Mouse (Mus musculus) kidney, embryonic 16.5 days (tissue): ENCODE measurements around the gene Hoxd9. TPM values are rescaled to one million over a fixed set of nuclear protein-coding genes. Genes with fewer than 3 reads are reported as not detected.

ENCODE experiments used
- ATAC-seq: fragments of 200-750 bp; cut with Nextera tagmentation; 2 replicates; pipeline ENCODE4 v1.8.0; 2017; ENCODE audit warnings: moderate TSS enrichment; ENCODE audit not compliant: low FRiP score, low TSS enrichment
- H3K27ac ChIP-seq: fragments of 300-500 bp; sonication (generic); 2 replicates; pipeline ENCODE4 v1.5.1; 2014; ENCODE audit warnings: low read length
- H3K27me3 ChIP-seq: fragments of 300-500 bp; sonication (generic); 2 replicates; pipeline ENCODE4 v1.6.1; 2014; ENCODE audit warnings: low read length, control low read depth, mixed read lengths; ENCODE audit not compliant: insufficient read depth
- H3K36me3 ChIP-seq: fragments of 300-500 bp; sonication (generic); 2 replicates; pipeline ENCODE4 v1.6.1; 2014; ENCODE audit warnings: low read length, control low read depth, mixed read lengths; ENCODE audit not compliant: insufficient read depth
- H3K4me1 ChIP-seq: fragments of 300-500 bp; sonication (generic); 2 replicates; pipeline ENCODE4 v1.6.1; 2014; ENCODE audit warnings: low read length, control low read depth, mixed read lengths; ENCODE audit not compliant: insufficient read depth
- H3K4me2 ChIP-seq: fragments of 300-500 bp; sonication (generic); replicated peaks from 2 replicates; pipeline ENCODE4 v1.6.1; 2014; ENCODE audit warnings: low read depth, low read length
- H3K4me3 ChIP-seq: fragments of 300-500 bp; sonication (generic); 2 replicates; pipeline ENCODE4 v1.5.1; 2014; ENCODE audit warnings: mild to moderate bottlenecking, low read length
- H3K9ac ChIP-seq: fragments of 300-500 bp; sonication (generic); replicated peaks from 2 replicates; pipeline ENCODE4 v1.6.1; 2014; ENCODE audit warnings: low read length
- H3K9me3 ChIP-seq: fragments of 300-500 bp; sonication (generic); 2 replicates; pipeline ENCODE4 v1.6.1; 2016; ENCODE audit warnings: low read length, control low read depth
- WGBS: fragments of 180-500 bp; shearing (Covaris S2); extraction: QIAGEN DNeasy Blood & Tissue Kit; methylation state at CpG from one replicate; pipeline ENCODE4 v1.1.7; 2014; 5-methylcytosine and 5-hydroxymethylcytosine counted together
- polyA plus RNA-seq: library from polyadenylated mRNA; unstranded; fragments of >200 nt; fragmentation: Nextera tagmentation; extraction: Ambion mirVana; gene quantifications from 2 replicates; pipeline ENCODE4 v1.2.1, GENCODE M21; 2015

The Hoxd9 gene
- polyA plus RNA-seq, 1 experiment from 2014 or later: 38.4 TPM

- Histone ChIP-seq H3K9me3 (no peaks in the 10 kb centered on the region), H3K9ac (peak overlapping the region; percentile 83), H3K36me3 (no peaks in the 10 kb centered on the region; the same call in 1 of the 2 replicates), H3K4me3 (peak overlapping the region; percentile 48), H3K27me3 (peaks cover 3% of the 10 kb centered on the region; the same call in 1 of the 2 replicates), H3K27ac (peak overlapping the region; percentile 94), H3K4me1 (peaks cover 16% of the 10 kb centered on the region; the same call in 1 of the 2 replicates), H3K4me2 (peak overlapping the region; percentile 59)
- WGBS: 7% methylated on average over 12 of the region's 12 CpGs
- no peak for ATAC-seq
Measured at GRCm38 (mm10) chr2:74688795-74689573, 8.5 kb upstream of the Hoxd9 start.

- Histone ChIP-seq H3K9ac (peak overlapping the region; percentile 83), H3K4me1 (peaks cover 18% of the 10 kb centered on the region; the same call in 1 of the 2 replicates), H3K4me2 (peak overlapping the region; percentile 59), H3K9me3 (no peaks in the 10 kb centered on the region), H3K4me3 (peak overlapping the region; percentile 48), H3K27me3 (peaks cover 3% of the 10 kb centered on the region; the same call in 1 of the 2 replicates), H3K27ac (peak overlapping the region; percentile 94), H3K36me3 (no peaks in the 10 kb centered on the region; the same call in 1 of the 2 replicates)
- WGBS: 5% methylated on average over 24 of the region's 24 CpGs
- no peak for ATAC-seq
Measured at GRCm38 (mm10) chr2:74689574-74690337, 7.8 kb upstream of the Hoxd9 start.

GRCm38 (mm10) chr2:74690338-74690716 lies 7.2 kb upstream of the Hoxd9 start:
- Histone ChIP-seq H3K4me1 (peaks cover 23% of the 10 kb centered on the region), H3K9ac (peak overlapping the region; percentile 83), H3K27ac (peak overlapping the region; percentile 94), H3K4me3 (peak overlapping the region; percentile 48), H3K36me3 (no peaks in the 10 kb centered on the region; the same call in 1 of the 2 replicates), H3K9me3 (no peaks in the 10 kb centered on the region), H3K4me2 (peak overlapping the region; percentile 80), H3K27me3 (peaks cover 3% of the 10 kb centered on the region; the same call in 1 of the 2 replicates)
- ATAC-seq: no peak
- WGBS: 10% methylated on average over 8 of the region's 8 CpGs

- Histone ChIP-seq H3K4me3 (peak within 1 kb of the TSS; percentile 82), H3K9ac (peak within 1 kb of the TSS; percentile 92), H3K27ac (peak within 1 kb of the TSS; percentile 98), H3K27me3 (peaks cover 3% of the 10 kb centered on the region; the same call in 1 of the 2 replicates), H3K4me2 (peak within 1 kb of the TSS; percentile 80), H3K9me3 (no peaks in the 10 kb centered on the region), H3K4me1 (peaks cover 33% of the 10 kb centered on the region), H3K36me3 (no peaks in the 10 kb centered on the region; the same call in 1 of the 2 replicates)
- under 1% methylated on average over 56 of the region's 56 CpGs for WGBS
- ATAC-seq: peak; percentile 90
Measured at GRCm38 (mm10) chr2:74691022-74691951, 6.2 kb upstream of the Hoxd9 start, which contains the start of gene Hoxd10. Gene Hoxd10 (plus strand): TSS chr2:74691924.

GRCm38 (mm10) chr2:74691995-74692807 lies 5.3 kb upstream of the Hoxd9 start:
- WGBS: 2% methylated on average over 35 of the region's 35 CpGs
- peaks cover 42% of the 10 kb centered on the region for H3K4me1 ChIP-seq
- peak overlapping the region; percentile 98 for H3K27ac ChIP-seq
- H3K36me3 ChIP-seq: no peaks in the 10 kb centered on the region; the same call in 1 of the 2 replicates
- H3K27me3 ChIP-seq: peaks cover 3% of the 10 kb centered on the region; the same call in 1 of the 2 replicates
- ATAC-seq: no peak
- peak overlapping the region; percentile 80 for H3K4me2 ChIP-seq
- peak overlapping the region; percentile 82 for H3K4me3 ChIP-seq
- peak overlapping the region; percentile 92 for H3K9ac ChIP-seq
- no peaks in the 10 kb centered on the region for H3K9me3 ChIP-seq

GRCm38 (mm10) chr2:74692808-74693431 lies 4.6 kb upstream of the Hoxd9 start:
- Histone ChIP-seq H3K4me1 (peaks cover 42% of the 10 kb centered on the region), H3K27ac (peak overlapping the region; percentile 98), H3K36me3 (no peaks in the 10 kb centered on the region; the same call in 1 of the 2 replicates), H3K9ac (peak overlapping the region; percentile 92), H3K4me2 (peak overlapping the region; percentile 80), H3K4me3 (peak overlapping the region; percentile 82), H3K9me3 (no peaks in the 10 kb centered on the region), H3K27me3 (peaks cover 3% of the 10 kb centered on the region; the same call in 1 of the 2 replicates)
- no peak for ATAC-seq
- 4% methylated on average over 20 of the region's 20 CpGs for WGBS

GRCm38 (mm10) chr2:74693432-74693827 lies 4.1 kb upstream of the Hoxd9 start:
- Histone ChIP-seq H3K4me3 (peak overlapping the region; percentile 82), H3K36me3 (no peaks in the 10 kb centered on the region; the same call in 1 of the 2 replicates), H3K9ac (peak overlapping the region; percentile 92), H3K4me1 (peaks cover 39% of the 10 kb centered on the region), H3K27ac (peak overlapping the region; percentile 98), H3K9me3 (no peaks in the 10 kb centered on the region), H3K27me3 (no peaks in the 10 kb centered on the region), H3K4me2 (peak overlapping the region; percentile 80)
- 28% methylated on average over 4 of the region's 4 CpGs for WGBS
- ATAC-seq: no peak

GRCm38 (mm10) chr2:74694066-74694465 lies 3.5 kb upstream of the Hoxd9 start:
- H3K9ac ChIP-seq: peak overlapping the region; percentile 92
- 5% methylated on average over 16 of the region's 16 CpGs for WGBS
- H3K36me3 ChIP-seq: no peaks in the 10 kb centered on the region; the same call in 1 of the 2 replicates
- peak overlapping the region; percentile 80 for H3K4me2 ChIP-seq
- peak overlapping the region; percentile 82 for H3K4me3 ChIP-seq
- H3K9me3 ChIP-seq: no peaks in the 10 kb centered on the region
- no peaks in the 10 kb centered on the region for H3K27me3 ChIP-seq
- peaks cover 39% of the 10 kb centered on the region for H3K4me1 ChIP-seq
- H3K27ac ChIP-seq: peak overlapping the region; percentile 98
- ATAC-seq: no peak
